Mouse (Mus musculus): ENCODE data around the gene Mrpl40.

- TF ChIP-seq CTCF (IDR thresholded peaks at IDR 0.05; ENCODE audit: low read depth) = no peak
- no peak for TF ChIP-seq EP300 (IDR thresholded peaks at IDR 0.05; ENCODE audit: low read depth)
Measured at GRCm38 (mm10) chr16:18895249-18895648, 18.6 kb upstream of the Mrpl40 start.
